Mouse (Mus musculus) NIH3T3 (cell line): ENCODE data around the gene Atp8a1.

Experiments used
- DNase-seq: peaks from one replicate; pipeline ENCODE4 v3.0.0-alpha.2; 2012; ENCODE audit warnings: low read depth

Atp8a1 gene

DNA sequence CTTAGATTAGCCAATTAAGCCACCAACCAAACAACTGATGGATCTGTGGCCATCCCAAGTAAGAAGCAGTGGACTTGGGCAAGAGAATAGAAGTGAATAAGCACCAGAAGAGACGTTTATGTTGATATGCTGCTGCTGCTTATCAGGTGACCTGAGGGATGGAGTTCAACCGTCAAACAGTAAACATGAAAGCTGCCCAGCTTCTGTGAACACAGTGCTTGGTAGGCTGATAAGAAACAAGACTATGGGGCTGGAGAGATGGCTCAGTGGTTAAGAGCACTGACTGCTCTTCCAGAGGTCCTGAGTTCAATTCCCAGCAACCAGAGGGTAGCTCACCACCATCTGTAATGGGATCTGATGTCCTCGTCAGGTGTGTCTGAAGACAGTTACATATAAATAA is 168.4 kb downstream of the Atp8a1 start:
- DNase-seq = no peak

DNA sequence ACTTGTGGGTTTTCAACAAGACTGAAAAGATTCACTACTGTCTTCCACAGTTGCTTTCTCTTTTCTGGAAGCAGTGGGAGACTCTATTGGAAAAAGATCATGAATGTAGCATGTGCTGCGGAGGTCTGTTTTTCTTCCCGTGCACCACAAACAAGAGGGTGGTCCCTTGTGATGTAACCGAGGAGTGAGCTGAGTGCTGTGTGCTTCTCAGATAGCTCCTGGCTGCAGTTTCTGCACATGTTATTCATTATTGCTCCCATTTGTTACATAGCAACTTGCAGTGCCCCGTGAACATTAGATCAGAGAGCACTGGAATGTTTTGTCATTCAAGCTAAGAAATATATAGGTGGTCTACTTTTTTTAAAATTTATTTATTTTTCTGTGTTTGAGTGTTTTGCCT is 174.2 kb downstream of the Atp8a1 start:
- DNase-seq = no peak

- no peak for DNase-seq
Measured at GRCm38 (mm10) chr5:67670158-67670557, 177.1 kb downstream of the Atp8a1 start.

DNA sequence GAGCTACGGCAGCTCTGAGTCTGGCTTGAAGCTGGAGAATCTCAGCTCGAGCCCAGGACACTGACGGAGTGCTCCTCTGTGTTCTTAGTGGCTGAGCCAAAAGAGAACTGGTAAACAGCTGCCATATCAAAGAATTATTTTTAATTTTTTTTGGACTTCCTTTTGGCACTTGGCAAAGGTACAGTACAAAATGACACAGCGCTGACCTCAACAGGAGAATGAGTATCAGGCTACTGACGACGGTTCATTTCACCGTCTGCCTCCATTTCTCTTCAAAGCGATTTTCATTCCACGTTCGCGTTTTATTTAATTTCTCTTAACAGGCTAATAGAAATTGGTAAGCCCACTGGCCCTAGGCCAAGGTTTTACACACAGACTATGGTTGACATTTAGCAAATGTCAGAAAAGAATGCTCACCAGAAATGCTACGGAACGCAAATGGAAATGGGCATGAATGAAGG is 177.8 kb downstream of the Atp8a1 start:
- no peak for DNase-seq

DNA sequence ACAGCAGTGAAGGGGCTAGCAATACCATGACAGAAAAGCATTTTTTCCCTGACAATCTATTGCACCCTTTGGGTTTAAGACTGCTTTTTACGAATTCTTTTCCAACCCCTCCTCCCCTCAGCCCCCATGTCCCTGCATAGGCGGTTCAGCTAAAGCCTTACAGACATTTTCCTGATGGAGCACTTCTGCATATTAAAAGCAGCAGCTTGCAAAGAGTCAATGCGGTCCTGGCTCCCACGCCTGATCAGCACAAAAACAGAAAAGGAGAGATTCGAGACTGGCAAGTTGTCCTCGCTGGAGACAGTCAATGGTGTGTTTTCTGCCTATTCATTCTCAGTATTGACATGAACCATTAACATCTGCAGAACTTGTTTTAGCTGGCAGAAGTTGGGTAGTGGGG is 184.5 kb downstream of the Atp8a1 start:
- DNase-seq = no peak

- no peak for DNase-seq
Measured at GRCm38 (mm10) chr5:67659864-67660263, 187.4 kb downstream of the Atp8a1 start.

- no peak for DNase-seq
Measured at GRCm38 (mm10) chr5:67656821-67657259, 190.4 kb downstream of the Atp8a1 start.

- no peak for DNase-seq
Measured at GRCm38 (mm10) chr5:67655696-67656519, 191.3 kb downstream of the Atp8a1 start.

DNA sequence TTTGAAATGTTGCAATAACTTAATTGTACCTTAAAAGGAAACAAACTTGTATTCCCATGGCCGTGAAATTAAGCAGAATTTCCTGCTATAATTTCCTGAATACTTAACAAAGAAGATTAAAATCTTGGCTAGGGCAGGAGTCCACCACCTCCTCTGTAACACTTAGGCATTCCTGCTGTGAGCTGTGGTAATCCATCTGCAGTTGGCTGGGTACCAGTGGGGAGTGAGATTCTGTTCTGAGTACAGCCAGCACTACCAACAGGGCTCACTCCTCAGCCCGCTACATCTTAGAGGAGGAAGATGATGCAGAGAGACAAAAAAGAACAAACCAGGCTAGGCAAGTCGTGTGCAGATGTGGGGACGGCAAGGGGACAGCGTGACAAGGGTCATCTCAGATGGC is 192.7 kb downstream of the Atp8a1 start:
- no peak for DNase-seq

GRCm38 (mm10) chr5:67653543-67653942 is 193.7 kb downstream of the Atp8a1 start:
- no peak for DNase-seq

DNA sequence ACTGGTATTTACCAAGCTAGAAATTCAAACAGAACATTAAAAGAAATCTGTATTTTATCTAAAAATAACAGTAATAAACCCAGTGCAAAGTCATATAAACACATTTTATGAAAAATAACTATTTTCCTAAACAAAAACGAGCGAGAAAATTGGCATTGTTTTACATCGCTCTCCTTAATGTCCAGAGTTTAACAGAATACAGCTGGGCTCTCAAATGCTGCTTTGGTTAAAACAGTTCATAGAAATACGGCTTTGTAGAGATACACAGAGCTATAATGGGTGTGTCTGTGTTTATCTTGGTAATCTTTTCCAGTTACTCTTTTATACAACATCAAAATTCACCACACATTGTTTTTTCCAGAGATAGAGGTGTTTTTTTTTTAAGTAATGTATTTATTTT is 194.8 kb downstream of the Atp8a1 start:
- DNase-seq = no peak

GRCm38 (mm10) chr5:67650021-67650420 is 197.2 kb downstream of the Atp8a1 start:
- no peak for DNase-seq

GRCm38 (mm10) chr5:67649156-67649555 is 198.1 kb downstream of the Atp8a1 start:
- DNase-seq = no peak

- peak; percentile 10 for DNase-seq
Measured at GRCm38 (mm10) chr5:67647568-67647967, 199.7 kb downstream of the Atp8a1 start.

DNA sequence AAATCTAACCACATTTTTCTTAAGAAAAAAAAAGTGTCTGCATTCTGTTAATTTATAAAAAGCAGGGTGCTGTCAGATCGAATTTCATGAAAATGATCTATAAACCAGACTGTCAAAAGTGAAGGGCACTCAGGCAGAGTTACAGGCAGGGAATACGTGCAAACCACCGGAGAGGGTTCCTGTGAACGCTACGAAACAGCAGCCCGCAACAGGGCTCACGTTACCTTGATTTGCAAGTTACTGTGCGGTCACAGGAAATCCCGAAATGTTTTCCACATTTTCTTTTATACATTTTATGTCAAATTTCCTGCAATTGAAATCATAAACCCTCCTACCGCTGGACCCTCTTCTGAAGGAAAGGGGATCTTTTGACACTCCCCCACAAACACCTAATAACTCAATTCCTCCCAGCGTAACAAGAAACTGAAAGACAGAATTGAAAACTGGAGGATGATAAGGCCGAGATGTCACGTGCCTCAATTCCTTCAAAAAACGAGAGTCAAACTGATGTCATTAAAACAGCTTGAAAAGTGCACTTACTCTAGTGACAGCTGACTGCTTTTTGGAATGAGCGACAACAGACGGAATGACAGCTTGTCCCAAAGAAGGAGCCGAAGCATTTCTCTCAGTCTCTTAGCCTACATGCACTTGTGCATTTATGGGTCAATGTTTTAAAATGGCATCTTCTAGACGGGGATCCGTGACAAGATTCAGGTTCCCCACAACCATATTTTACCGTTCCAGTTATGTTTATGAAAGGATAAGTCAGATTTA is 200.3 kb downstream of the Atp8a1 start:
- DNase-seq = no peak

DNA sequence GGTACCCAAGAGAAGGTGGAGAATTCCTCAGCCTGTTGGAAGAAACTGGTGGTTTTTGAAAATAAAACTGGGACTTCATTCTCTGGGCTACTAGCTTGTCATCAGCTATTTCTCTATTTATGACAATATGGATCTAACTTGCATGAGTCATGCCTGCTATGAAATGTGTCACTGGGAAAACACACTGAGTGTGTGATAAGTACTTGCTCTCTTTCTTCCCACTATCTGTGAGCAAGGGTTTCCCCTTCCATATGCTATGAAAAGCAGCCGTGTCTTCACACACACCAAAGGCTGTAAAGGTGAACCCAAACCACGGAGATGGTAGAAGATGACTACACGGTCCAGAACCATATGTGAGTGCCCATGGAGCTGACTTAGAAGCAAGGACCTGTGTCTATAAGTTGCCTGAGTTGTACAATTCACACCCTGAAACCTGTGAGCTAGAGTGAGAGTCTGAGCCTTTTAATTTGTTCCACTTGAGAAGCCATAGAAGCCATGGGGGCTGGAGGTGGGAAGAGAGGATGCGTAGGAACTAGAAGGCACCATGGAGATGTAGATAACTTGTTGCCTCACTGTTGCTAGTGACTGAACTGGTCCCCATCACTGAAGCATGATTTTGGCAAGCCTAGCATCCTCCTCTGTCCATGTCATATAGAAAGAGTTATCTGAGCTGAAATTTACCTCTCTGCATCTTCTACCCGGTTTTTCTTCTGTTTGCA is 203.5 kb downstream of the Atp8a1 start:
- no peak for DNase-seq

GRCm38 (mm10) chr5:67641406-67642120 is 205.7 kb downstream of the Atp8a1 start:
- no peak for DNase-seq

GRCm38 (mm10) chr5:67640596-67641312 is 206.5 kb downstream of the Atp8a1 start:
- no peak for DNase-seq

DNA sequence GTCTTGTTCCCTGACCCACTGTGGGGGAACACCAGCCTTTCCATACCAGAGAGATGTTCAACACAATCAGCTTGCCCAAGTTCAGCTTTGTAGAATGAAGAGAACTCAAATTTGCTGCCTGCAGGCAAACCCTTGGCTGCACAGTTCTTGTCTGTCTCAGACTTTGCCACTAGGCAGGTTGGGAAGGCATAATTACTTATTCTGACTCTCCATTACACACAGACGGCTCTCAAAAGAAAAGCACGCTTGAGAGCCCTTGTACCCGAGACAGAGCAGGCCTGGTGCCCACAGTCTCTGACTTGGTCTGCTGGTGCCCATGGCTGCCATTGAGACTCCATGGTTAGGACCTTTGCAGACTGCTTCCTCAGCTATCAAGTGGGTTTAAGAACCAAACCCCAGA is 212.9 kb downstream of the Atp8a1 start:
- DNase-seq = no peak

- DNase-seq = no peak
Measured at GRCm38 (mm10) chr5:67633831-67634268, 213.4 kb downstream of the Atp8a1 start.

- no peak for DNase-seq
Measured at GRCm38 (mm10) chr5:67633138-67633782, 214.0 kb downstream of the Atp8a1 start.
